Mouse (Mus musculus): ENCODE measurements around the gene Gm10310.
"Not testable (repeated sequence)": the region's sequence is repeated elsewhere in the genome, so short reads cannot be mapped to it uniquely, and the experiment has no call there.

Gm10310 gene

GRCm38 (mm10) chr10:129984962-129985361, at the start of gene Gm10310:
Gene Gm10310 (minus strand): TSS chr10:129985062.
- not testable (repeated sequence) for DNase-seq

- no peak for DNase-seq
Observed at GRCm38 (mm10) chr10:130030048-130030447, 45.2 kb upstream of the Gm10310 start, which contains the start of gene Olfr821. Gene Olfr821 (plus strand): TSS chr10:130030348.

DNA sequence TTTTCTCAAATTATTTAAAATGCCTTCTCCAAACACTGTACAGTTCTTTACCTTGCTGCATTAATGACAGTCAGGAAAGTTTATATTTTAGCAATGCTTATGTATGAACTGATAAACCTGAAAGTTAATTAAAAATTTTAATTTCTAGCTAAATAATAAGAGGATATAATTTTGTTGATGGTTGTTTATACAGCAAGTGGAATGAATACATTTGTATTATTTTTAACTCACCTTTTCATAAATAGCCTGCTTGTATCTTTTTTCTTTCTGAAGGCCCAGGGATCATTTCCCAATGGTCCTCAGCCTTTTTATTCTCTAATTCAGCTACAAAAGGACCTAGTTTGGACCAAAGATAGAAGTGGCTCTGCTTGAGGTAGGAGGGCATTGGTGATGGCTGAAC, 27.5 kb upstream of the Gm10310 start, which contains the start of gene Olfr820:
Gene Olfr820, plus strand, starts transcription at position 301 of the 400 bp plus-strand sequence.
- DNase-seq: no peak

GRCm38 (mm10) chr10:130005366-130005765, 20.5 kb upstream of the Gm10310 start:
- not testable (repeated sequence) for DNase-seq

DNA sequence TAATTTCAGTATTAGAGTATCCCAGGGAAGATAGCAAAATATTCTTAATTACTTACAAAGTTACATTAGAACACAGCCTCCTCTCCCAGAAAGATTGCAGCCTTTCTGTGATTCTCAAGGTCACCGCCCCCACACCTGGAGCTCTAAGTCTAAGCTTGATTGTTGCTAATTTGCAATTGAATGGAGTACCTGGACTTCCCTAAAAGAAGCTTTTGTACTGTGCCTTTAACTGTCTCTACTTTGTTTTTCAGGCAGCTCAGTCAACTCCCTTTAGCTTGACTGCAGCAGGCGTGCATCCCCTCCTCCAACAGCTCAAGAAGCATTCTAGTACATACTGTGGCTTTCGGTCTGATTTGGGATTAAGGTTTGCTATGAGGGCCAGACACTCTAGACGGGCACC, 19.2 kb upstream of the Gm10310 start:
- DNase-seq: not testable (repeated sequence)

DNA sequence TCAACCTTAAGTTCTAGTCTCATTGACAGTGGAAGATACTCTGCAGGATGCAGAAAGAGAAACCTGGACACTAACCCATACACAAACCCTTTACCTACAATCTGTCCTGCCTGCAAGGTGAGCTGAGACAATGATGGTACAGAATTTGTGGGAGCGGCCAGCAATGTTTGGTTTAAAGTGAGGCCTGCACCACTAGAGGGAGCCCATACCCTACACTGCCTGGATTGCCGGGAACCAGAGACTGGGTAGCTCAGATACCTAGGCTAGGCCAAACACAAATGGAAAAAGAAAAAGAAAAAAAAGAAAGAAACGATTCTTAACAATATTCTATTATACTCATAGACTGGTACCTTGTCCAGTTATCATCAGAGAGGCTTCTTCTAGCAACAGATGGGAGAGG, 3.0 kb downstream of the Gm10310 start:
- not testable (repeated sequence) for DNase-seq

DNA sequence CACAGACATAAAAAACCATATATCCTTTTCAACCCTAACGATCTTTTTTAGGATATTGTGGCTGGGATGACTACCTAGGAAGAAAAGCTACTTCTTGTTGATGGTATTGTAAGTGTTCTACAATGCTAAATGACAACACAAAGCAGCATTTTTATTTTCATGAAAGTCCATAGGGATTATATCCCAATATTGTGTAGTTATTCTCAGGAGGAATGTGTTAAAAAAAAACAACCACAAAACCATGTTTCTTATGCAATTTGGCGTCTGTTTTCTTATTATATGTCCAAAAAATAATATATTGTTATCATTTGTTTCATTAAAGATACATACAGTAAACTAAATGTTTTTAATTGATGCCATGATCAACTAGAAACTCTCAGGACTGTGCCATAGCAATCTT, 8.8 kb downstream of the Gm10310 start, which contains the start of gene Olfr247:
Gene Olfr247, minus strand, starts transcription at position 101 of the 400 bp plus-strand sequence.
- DNase-seq: not testable (repeated sequence)

- DNase-seq: not testable (repeated sequence)
Observed at GRCm38 (mm10) chr10:129972994-129973393, 11.9 kb downstream of the Gm10310 start.

GRCm38 (mm10) chr10:129967166-129967565, 17.7 kb downstream of the Gm10310 start, which contains the start of gene Olfr819:
Gene Olfr819 (minus strand): TSS chr10:129967266.
- DNase-seq: not testable (repeated sequence)

DNA sequence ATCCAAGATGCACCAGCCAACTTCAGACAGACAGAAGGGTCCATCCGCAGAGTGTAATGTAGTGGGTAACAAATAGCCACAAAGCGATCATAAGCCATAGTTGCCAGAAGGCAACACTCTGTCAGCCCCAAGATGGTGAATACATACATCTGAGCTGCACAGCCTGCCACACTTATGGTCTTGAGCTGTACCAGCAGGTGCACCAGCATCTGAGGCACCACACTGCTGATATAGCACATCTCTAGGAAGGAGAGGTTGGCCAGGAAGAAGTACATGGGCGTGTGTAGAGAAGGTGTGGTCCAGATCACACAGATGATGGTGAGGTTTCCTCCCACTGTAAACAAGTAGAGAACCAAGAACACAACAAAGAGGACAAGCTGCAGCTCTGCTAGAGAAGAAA, 18.6 kb downstream of the Gm10310 start:
- DNase-seq: not testable (repeated sequence)

DNA sequence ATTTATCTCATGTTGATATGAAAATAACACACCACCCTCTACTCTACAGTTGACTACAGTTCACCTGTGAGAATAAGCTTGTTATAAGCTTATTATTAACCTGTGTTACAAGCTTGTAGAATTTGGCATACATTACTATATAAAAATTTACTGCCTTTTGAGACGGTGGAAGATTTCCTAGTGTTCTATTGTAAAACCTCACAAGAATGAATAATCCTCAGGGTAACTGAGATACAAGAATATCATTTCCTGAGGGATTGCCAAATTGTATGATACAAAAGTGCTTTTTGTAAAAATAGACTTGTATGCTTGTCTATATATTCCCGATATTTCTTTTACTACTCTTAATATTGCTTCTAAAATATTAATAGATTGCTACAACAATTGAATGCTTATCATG, 35.9 kb downstream of the Gm10310 start, which contains the start of gene Olfr818:
Gene Olfr818, minus strand, starts transcription at position 101 of the 400 bp plus-strand sequence.
- no peak for DNase-seq

All from right cerebral cortex, postnatal 25 days (tissue).